Mouse (Mus musculus) lung, postnatal 0 days (tissue): Measurements from ENCODE around the gene Sytl3.

Experiments used
- CTCF ChIP-seq: IDR thresholded peaks from 2 replicates; pipeline ENCODE4 v1.5.1; 2016; ENCODE audit warnings: antibody characterized with exemption, mild to moderate bottlenecking
- EP300 ChIP-seq: IDR thresholded peaks from 2 replicates; pipeline ENCODE4 v1.6.1; 2016; ENCODE audit warnings: antibody characterized with exemption, mild to moderate bottlenecking, control low read depth

- TF ChIP-seq CTCF (no peak), EP300 (no peak)
Observed at GRCm38 (mm10) chr17:6768301-6768788, 109.5 kb downstream of the Sytl3 start.
